Mouse (Mus musculus): ENCODE measurements around the gene Prss27. TPM values are rescaled to one million over a fixed set of nuclear protein-coding genes. Genes with fewer than 3 reads are reported as not detected.

Gene Prss27
- polyA plus RNA-seq, 1 experiment, result not detected

DNA sequence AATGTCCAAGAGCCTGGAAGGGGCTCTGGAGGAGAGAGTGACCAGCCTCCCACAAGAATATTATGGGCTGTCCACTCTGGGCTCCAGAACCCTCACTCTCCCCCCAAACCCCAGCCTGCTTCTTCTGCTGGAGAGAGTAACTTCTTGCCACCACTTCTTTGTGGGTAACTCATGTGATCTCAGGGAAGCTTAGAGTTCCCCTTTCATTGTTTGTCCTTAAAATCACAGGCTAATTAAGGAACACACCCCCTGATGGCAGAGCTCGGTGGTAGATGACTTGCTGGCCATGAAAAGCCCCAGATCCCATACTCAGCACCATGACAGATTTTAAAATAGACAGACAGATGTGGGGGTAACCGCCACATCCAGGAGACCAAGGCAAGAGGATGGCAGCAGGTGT lies 31.0 kb upstream of the Prss27 start:
- DNase-seq (ENCODE audit: low read depth), result no peak

DNA sequence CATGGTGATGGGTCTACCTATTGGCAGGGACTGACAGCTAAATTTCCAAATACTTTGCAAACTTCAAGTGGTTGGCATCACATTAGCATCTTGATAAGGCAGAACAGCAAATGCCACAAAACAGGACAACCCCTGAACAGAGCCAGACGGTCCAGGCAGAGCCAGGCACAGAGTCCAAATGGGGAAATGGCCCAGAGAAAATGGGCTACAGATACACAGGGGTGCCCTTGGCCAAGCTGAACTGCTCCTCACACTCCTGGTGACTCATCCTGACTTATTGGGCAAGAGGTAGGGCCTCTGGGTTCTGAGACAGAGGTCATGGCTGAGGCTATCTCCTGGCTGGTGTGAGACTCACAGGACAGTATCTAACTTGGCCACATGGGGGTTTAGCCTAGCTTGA lies 30.6 kb upstream of the Prss27 start:
- DNase-seq (ENCODE audit: low read depth), result no peak
- TF ChIP-seq CTCF (IDR thresholded peaks at IDR 0.05; ENCODE audit: borderline replicate concordance, extremely low read depth, insufficient read depth, insufficient read length), result no peak
- no peak for TF ChIP-seq POLR2A (IDR thresholded peaks at IDR 0.05; ENCODE audit: borderline replicate concordance, extremely low read depth, insufficient read depth, insufficient read length, poor library complexity, severe bottlenecking)

More for the DNA sequence above, 31.0 kb upstream of the Prss27 start:
- TF ChIP-seq CTCF (IDR thresholded peaks at IDR 0.05; ENCODE audit: borderline replicate concordance, extremely low read depth, insufficient read depth, insufficient read length) (no peak), POLR2A (IDR thresholded peaks at IDR 0.05; ENCODE audit: borderline replicate concordance, extremely low read depth, insufficient read depth, insufficient read length, poor library complexity, severe bottlenecking) (no peak)

DNA sequence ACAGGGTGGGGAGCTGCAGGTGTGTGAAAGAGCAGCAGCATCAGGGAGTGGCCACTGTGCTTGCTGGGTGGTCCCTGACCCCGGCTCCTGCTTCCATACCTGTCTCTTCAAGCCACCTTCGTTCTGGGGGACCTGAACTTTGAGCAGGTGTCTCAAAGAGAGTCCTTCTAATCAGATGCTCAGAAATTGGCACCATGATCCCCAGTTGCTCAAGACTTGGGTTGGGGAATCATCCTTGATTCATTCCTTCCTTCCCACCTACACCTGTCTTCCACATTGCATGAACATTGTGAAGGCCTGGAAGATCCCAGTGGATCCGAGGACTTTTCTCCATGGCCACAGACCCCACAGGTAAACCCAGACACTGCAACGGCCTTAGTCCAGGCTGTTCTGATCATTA lies 29.8 kb upstream of the Prss27 start:
- no peak for DNase-seq (ENCODE audit: low read depth)
- no peak for TF ChIP-seq CTCF (IDR thresholded peaks at IDR 0.05; ENCODE audit: borderline replicate concordance, extremely low read depth, insufficient read depth, insufficient read length)
- TF ChIP-seq POLR2A (IDR thresholded peaks at IDR 0.05; ENCODE audit: borderline replicate concordance, extremely low read depth, insufficient read depth, insufficient read length, poor library complexity, severe bottlenecking), result no peak

DNA sequence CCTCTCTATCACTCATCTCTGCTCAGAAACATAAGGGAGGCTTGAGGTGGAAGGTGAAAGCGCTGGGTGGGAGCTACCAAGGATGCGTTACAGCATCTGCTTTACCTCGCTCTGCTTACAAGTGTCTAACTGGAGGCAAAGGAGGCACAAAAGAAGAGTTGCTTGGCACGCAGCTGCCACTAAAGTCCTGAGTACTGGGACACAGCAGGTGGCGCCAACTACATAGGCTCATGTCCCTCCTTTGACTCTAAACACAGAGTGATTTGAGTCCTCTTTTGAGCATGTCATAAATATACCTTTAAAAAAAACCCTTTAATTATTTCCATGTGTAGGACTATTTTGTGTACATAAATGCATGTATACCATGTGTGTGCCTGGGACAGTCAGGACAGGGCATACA lies 28.3 kb upstream of the Prss27 start:
- no peak for DNase-seq (ENCODE audit: low read depth)
- TF ChIP-seq CTCF (IDR thresholded peaks at IDR 0.05; ENCODE audit: borderline replicate concordance, extremely low read depth, insufficient read depth, insufficient read length), result no peak

DNA sequence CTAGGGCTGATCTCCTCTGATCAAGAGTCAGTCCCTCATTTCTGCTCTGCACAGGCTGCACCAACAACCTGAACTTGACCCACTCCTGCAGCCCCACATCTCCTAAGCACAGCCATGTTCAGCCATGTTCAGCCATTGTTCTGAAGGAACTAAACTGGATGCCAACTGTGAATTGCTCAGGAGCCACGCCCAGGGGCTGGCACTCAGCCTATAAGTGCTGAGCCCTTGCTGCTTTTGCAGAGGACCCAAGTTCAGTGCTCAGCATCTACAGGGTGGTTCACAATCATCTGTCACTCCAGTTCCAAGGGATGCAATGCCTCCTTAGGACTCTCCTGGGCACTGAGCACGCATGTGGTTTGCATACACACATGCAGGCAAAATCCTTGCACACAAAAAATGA lies 25.0 kb upstream of the Prss27 start:
- TF ChIP-seq POLR2A (IDR thresholded peaks at IDR 0.05; ENCODE audit: borderline replicate concordance, extremely low read depth, insufficient read depth, insufficient read length, poor library complexity, severe bottlenecking) (no peak), CTCF (IDR thresholded peaks at IDR 0.05; ENCODE audit: borderline replicate concordance, extremely low read depth, insufficient read depth, insufficient read length) (no peak)
- peak; percentile 5 for DNase-seq (ENCODE audit: low read depth)

DNA sequence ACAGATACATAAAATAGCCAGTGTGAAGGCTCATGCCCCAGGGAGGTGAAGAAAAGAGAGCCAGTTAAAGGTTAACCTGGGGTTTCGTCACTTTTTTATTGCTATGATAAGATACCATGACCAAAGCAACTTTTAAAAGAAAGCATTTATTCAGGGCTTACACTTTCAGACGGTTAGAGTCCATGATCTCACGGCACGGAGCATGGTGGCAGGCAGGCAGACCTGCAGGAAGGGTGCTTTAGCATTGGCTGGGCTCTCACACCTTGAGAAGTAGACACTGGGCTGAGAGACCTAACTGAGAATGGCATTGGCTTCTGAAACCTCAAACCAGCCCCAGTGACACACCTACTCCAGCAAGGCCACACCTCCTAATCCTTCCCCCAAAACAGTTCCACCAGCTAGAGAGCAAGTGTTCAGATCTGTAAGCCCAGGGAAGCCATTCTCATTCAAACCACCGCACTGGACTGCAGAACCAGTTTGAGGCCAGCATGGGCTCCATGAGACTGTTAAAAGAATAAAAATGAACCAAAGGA lies 23.4 kb upstream of the Prss27 start:
- TF ChIP-seq POLR2A (IDR thresholded peaks at IDR 0.05; ENCODE audit: borderline replicate concordance, extremely low read depth, insufficient read depth, insufficient read length, poor library complexity, severe bottlenecking) (no peak), CTCF (IDR thresholded peaks at IDR 0.05; ENCODE audit: borderline replicate concordance, extremely low read depth, insufficient read depth, insufficient read length) (no peak)
- DNase-seq (ENCODE audit: low read depth), result no peak

DNA sequence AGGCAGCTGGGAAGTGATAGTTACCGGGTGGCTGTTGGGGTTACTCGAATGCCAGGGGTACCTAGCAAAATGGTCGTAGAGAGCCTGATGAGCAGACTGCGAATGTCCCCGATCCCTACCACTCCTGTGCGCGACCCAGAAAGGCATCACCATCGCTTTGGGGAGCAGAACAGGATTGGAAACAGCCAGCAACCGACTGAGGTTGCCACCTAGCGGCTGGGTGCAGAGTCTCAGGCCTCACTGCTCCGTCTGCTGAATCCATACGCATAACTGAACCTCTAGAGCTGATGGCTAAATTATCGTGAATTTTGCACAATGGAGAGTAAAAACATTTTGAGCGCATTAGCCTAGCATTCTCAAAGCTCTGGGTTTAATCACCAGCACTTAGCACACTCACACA lies 22.2 kb upstream of the Prss27 start:
- no peak for DNase-seq (ENCODE audit: low read depth)
- TF ChIP-seq POLR2A (IDR thresholded peaks at IDR 0.05; ENCODE audit: borderline replicate concordance, extremely low read depth, insufficient read depth, insufficient read length, poor library complexity, severe bottlenecking) (no peak), CTCF (IDR thresholded peaks at IDR 0.05; ENCODE audit: borderline replicate concordance, extremely low read depth, insufficient read depth, insufficient read length) (peak; percentile 60)

DNA sequence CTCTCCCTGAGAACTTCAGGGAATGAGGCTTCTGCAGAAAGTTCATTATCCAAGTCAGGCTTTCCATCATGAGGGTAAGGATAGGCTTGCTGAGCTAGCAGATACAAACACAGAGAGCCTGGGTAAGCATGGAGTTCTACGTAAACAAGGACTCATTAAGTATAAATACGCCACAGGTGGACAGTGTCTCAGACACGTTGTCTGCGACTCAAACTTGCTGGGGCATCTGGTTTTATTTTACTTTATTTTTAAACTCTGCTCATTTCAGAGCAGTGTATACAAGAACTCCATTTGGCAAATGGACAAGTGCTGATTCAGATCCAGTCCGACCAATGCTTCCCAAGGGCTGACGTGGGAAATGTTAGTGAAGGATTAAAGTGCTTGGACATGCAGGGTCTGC lies 17.2 kb upstream of the Prss27 start:
- DNase-seq (ENCODE audit: low read depth), result no peak
- TF ChIP-seq CTCF (IDR thresholded peaks at IDR 0.05; ENCODE audit: borderline replicate concordance, extremely low read depth, insufficient read depth, insufficient read length) (no peak), POLR2A (IDR thresholded peaks at IDR 0.05; ENCODE audit: borderline replicate concordance, extremely low read depth, insufficient read depth, insufficient read length, poor library complexity, severe bottlenecking) (no peak)

DNA sequence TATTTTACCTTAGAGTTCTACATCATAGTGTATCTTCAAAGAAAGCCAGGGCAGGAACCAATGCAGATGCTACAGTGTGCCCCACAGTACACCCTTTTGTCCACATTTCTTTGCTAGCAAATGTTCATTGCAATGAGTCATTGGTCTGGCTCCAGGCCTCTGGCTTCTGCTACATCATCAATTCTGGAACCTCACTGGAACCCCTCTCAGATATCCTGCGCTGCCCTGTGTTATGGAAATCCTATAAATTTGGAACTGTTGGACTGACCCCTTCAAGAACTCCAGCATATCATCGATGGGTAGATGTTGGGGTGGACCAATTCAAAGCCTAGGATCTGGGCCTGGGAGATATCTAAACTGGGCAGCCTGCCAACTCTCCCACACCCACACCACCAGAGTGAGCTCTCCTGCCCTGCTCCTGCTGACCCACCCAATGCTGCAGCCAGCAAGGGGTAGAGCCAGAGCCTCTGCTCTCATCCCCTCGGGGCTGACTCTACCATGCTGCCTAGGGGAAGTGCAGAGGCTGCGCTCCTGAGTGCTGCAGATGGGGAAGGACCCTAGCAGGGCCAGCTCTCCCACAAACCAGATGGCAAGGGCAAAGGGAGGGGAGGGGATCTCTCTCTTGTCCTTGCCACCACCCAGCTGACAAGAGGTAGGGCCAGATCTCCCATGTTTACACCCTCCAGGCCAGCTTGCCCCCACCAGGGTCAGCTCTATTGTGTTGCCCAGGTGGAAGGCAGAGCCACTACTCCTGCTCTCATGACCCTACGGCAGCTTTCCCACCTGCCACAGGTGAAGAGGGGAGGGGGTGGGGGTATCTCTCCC lies 16.4 kb upstream of the Prss27 start:
- TF ChIP-seq CTCF (IDR thresholded peaks at IDR 0.05; ENCODE audit: borderline replicate concordance, extremely low read depth, insufficient read depth, insufficient read length) (no peak), POLR2A (IDR thresholded peaks at IDR 0.05; ENCODE audit: borderline replicate concordance, extremely low read depth, insufficient read depth, insufficient read length, poor library complexity, severe bottlenecking) (no peak)
- no peak for DNase-seq (ENCODE audit: low read depth)

DNA sequence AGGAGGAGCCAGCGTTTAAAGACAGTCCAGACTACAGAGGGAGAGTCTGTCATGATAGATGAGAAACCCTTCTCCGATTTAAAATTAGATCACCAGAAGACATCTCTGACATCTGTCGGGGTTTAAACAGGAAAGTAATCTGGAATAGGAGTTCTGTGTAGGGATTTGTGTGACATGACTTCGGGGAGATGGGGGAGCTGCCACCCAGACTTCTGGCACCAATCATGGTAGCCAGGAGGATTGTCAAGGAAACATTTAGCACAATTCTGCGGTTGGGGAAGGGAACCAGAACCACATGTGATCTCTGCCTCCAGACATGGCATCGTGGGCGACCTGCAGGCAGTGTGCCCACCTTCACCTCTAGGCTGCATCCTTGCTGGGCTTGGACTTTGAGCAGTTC lies 8.5 kb upstream of the Prss27 start:
- DNase-seq (ENCODE audit: low read depth), result no peak
- TF ChIP-seq CTCF (IDR thresholded peaks at IDR 0.05; ENCODE audit: borderline replicate concordance, extremely low read depth, insufficient read depth, insufficient read length), result no peak
- no peak for TF ChIP-seq POLR2A (IDR thresholded peaks at IDR 0.05; ENCODE audit: borderline replicate concordance, extremely low read depth, insufficient read depth, insufficient read length, poor library complexity, severe bottlenecking)

DNA sequence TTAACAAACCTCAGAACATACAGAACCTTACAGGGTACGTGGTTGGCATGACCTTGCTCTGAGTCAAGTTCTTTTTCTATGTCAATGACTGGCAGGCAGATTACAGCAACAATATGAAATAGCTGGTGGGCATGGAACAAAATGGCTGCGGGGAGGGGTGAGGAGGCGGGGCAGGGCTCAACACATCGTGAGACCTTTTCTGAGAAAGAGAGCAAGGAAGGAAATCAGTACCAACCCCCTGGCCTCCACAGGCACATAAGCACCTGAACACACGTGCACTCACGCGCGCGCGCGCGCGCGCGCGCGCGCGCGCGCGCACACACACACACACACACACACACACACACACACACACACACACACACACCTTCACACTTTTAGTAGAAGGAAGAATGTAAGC lies 7.4 kb upstream of the Prss27 start:
- no peak for DNase-seq (ENCODE audit: low read depth)
- no peak for TF ChIP-seq POLR2A (IDR thresholded peaks at IDR 0.05; ENCODE audit: borderline replicate concordance, extremely low read depth, insufficient read depth, insufficient read length, poor library complexity, severe bottlenecking)
- TF ChIP-seq CTCF (IDR thresholded peaks at IDR 0.05; ENCODE audit: borderline replicate concordance, extremely low read depth, insufficient read depth, insufficient read length), result no peak

DNA sequence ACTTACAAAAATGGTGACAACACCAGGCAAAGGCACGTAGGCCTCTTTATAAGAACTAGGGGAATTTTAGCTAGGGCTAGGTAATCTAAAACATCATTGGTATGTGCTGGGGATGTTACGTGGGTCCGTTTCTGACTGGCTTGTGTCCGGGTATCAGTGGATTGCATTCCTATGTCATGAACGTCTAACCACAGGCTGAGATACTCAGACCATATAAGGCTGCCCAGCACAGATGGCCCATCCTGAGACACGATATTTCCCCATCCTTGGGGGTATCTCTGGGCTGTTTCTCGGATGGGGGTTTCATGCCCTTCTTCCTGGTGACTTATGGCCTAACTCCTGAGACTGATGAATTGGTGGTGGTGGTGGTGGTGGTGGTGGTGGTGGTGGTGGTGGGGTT lies 2.9 kb upstream of the Prss27 start:
- no peak for DNase-seq (ENCODE audit: low read depth)
- TF ChIP-seq POLR2A (IDR thresholded peaks at IDR 0.05; ENCODE audit: borderline replicate concordance, extremely low read depth, insufficient read depth, insufficient read length, poor library complexity, severe bottlenecking) (no peak), CTCF (IDR thresholded peaks at IDR 0.05; ENCODE audit: borderline replicate concordance, extremely low read depth, insufficient read depth, insufficient read length) (no peak)
